Mouse (Mus musculus): ENCODE measurements at regions not wholly inside any gene's neighbourhood (a gene's known extent, or its start where the extent isn't known, plus 50 kb on each side); places are given as distances from the start of the nearest gene placed in this dataset.

GRCm38 (mm10) chr7:61876220-61876619 lies 470.1 kb upstream of the Ndn start:
- DNase-seq (no peak), ATAC-seq (no peak)
- no peak overlapping the region for H3K4me3 ChIP-seq (ENCODE audit: low read depth, low read length)
- TF ChIP-seq CTCF (IDR thresholded peaks at IDR 0.05; ENCODE audit: low read depth): no peak
- no peaks in the 10 kb centered on the region for H3K27me3 ChIP-seq (ENCODE audit: insufficient read depth, low read length)
- H3K9me3 ChIP-seq (ENCODE audit: low read length): no peaks in the 10 kb centered on the region
- no peaks in the 10 kb centered on the region for H3K36me3 ChIP-seq (ENCODE audit: insufficient read depth)
- WGBS: 60% methylated on average over 3 of the region's 3 CpGs
- no peak overlapping the region for H3K9ac ChIP-seq
- no peak overlapping the region for H3K4me2 ChIP-seq (ENCODE audit: low read depth)
- H3K27ac ChIP-seq (ENCODE audit: low read depth, low read length): no peak overlapping the region
- no peaks in the 10 kb centered on the region for H3K4me1 ChIP-seq (ENCODE audit: insufficient read depth)

GRCm38 (mm10) chr7:61877311-61878065 lies 468.9 kb upstream of the Ndn start:
- peak; percentile 98 for ATAC-seq
- Histone ChIP-seq H3K9me3 (ENCODE audit: low read length) (no peaks in the 10 kb centered on the region), H3K27me3 (ENCODE audit: insufficient read depth, low read length) (no peaks in the 10 kb centered on the region), H3K36me3 (ENCODE audit: insufficient read depth) (no peaks in the 10 kb centered on the region), H3K4me2 (ENCODE audit: low read depth) (peak overlapping the region; percentile 31; the same call in 1 of the 2 replicates), H3K27ac (ENCODE audit: low read depth, low read length) (peak overlapping the region; percentile 86), H3K9ac (no peak overlapping the region), H3K4me3 (ENCODE audit: low read depth, low read length) (no peak overlapping the region), H3K4me1 (ENCODE audit: insufficient read depth) (no peaks in the 10 kb centered on the region)
- no peak for TF ChIP-seq CTCF (IDR thresholded peaks at IDR 0.05; ENCODE audit: low read depth)
- 46% methylated on average over 2 of the region's 2 CpGs for WGBS
- peak; percentile 85 for DNase-seq

- no peaks in the 10 kb centered on the region for H3K36me3 ChIP-seq (ENCODE audit: insufficient read depth)
- peak; percentile 26 for ATAC-seq
- peak overlapping the region; percentile 86 for H3K27ac ChIP-seq (ENCODE audit: low read depth, low read length)
- peak overlapping the region; percentile 31; the same call in 1 of the 2 replicates for H3K4me2 ChIP-seq (ENCODE audit: low read depth)
- DNase-seq: no peak
- H3K9me3 ChIP-seq (ENCODE audit: low read length): no peaks in the 10 kb centered on the region
- H3K4me3 ChIP-seq (ENCODE audit: low read depth, low read length): no peak overlapping the region
- H3K4me1 ChIP-seq (ENCODE audit: insufficient read depth): no peaks in the 10 kb centered on the region
- H3K9ac ChIP-seq: no peak overlapping the region
- no peak for TF ChIP-seq CTCF (IDR thresholded peaks at IDR 0.05; ENCODE audit: low read depth)
- WGBS: 34% methylated on average over 2 of the region's 2 CpGs
- H3K27me3 ChIP-seq (ENCODE audit: insufficient read depth, low read length): no peaks in the 10 kb centered on the region
Measured at GRCm38 (mm10) chr7:61878095-61878494, 468.3 kb upstream of the Ndn start.

- peak; percentile 29; the same call in 1 of the 2 replicates for ATAC-seq
- no peaks in the 10 kb centered on the region for H3K4me1 ChIP-seq (ENCODE audit: insufficient read depth)
- DNase-seq: peak; percentile 17
- H3K27me3 ChIP-seq (ENCODE audit: insufficient read depth, low read length): no peaks in the 10 kb centered on the region
- no peak overlapping the region for H3K4me3 ChIP-seq (ENCODE audit: low read depth, low read length)
- TF ChIP-seq CTCF (IDR thresholded peaks at IDR 0.05; ENCODE audit: low read depth): peak; percentile 47
- H3K9ac ChIP-seq: no peak overlapping the region
- no peak overlapping the region for H3K27ac ChIP-seq (ENCODE audit: low read depth, low read length)
- no peaks in the 10 kb centered on the region for H3K9me3 ChIP-seq (ENCODE audit: low read length)
- no peak overlapping the region for H3K4me2 ChIP-seq (ENCODE audit: low read depth)
- H3K36me3 ChIP-seq (ENCODE audit: insufficient read depth): no peaks in the 10 kb centered on the region
Measured at GRCm38 (mm10) chr7:61878585-61878984, 467.8 kb upstream of the Ndn start.

MicroRNAs encoded in the stretch of these regions (microRNA counts, 519-probe panel; counts per million panel counts)
- 3,831 counts per million, percentile 42 among the panel's probes with 10 or more counts for microRNA mmu-miR-344

Small RNA genes lying in the stretch of these regions (microRNA-seq; reads per million reads assigned to microRNA genes)
- gene Gm22466 (0 reads per million in 2 experiments), gene Gm23490 (0 reads per million in 2 experiments), gene Gm23873 (3.1 to 11.6 reads per million in 2 experiments), gene Gm23917 (0 reads per million in 2 experiments), gene Gm23962 (0 reads per million in 2 experiments), gene Gm25533 (0 reads per million in 2 experiments), gene Mir344 (0 reads per million in 2 experiments), gene Mir344b (11.3 to 17.8 reads per million in 2 experiments), gene Mir344c (12.3 to 13.1 reads per million in 2 experiments), gene Mir344d-1 (0 to 0.49 reads per million in 2 experiments), gene Mir344d-2 (0 reads per million in 2 experiments), gene Mir344d-3 (1.7 to 1.9 reads per million in 2 experiments), gene Mir344e (1.1 to 1.2 reads per million in 2 experiments), gene Mir344h-1 (0 reads per million in 2 experiments), gene Mir344h-2 (0 reads per million in 2 experiments)
